Mouse (Mus musculus) heart, embryonic 11.5 days (tissue): ENCODE results near the gene Mbtps1. TPM values are rescaled to one million over a fixed set of nuclear protein-coding genes. Genes with fewer than 3 reads are reported as not detected.

Source experiments
- ATAC-seq: fragments of 200-750 bp; cut with Nextera tagmentation; replicated peaks from 2 replicates; pipeline ENCODE4 v1.8.0; 2017; ENCODE audit warnings: moderate library complexity; ENCODE audit not compliant: insufficient number of reproducible peaks, low FRiP score, low TSS enrichment
- H3K27ac ChIP-seq: fragments of 300-500 bp; sonication (generic); 2 replicates; pipeline ENCODE4 v1.5.1; 2014; ENCODE audit warnings: mild to moderate bottlenecking, low read depth, low read length
- H3K27me3 ChIP-seq: fragments of 300-500 bp; sonication (generic); 2 replicates; pipeline ENCODE4 v1.6.1; 2014; ENCODE audit warnings: mild to moderate bottlenecking, low read length, mixed read lengths; ENCODE audit not compliant: control insufficient read depth, insufficient read depth
- H3K36me3 ChIP-seq: fragments of 300-500 bp; sonication (generic); 2 replicates; pipeline ENCODE4 v1.6.1; 2014; ENCODE audit warnings: mild to moderate bottlenecking, low read length, moderate library complexity, mixed read lengths; ENCODE audit not compliant: control insufficient read depth, insufficient read depth
- H3K4me1 ChIP-seq: fragments of 300-500 bp; sonication (generic); 2 replicates; pipeline ENCODE4 v1.6.1; 2014; ENCODE audit warnings: low read length; ENCODE audit not compliant: control insufficient read depth, insufficient read depth
- H3K4me2 ChIP-seq: fragments of 300-500 bp; sonication (generic); 2 replicates; pipeline ENCODE4 v1.6.1; 2014; ENCODE audit warnings: mild to moderate bottlenecking, moderate library complexity
- H3K4me3 ChIP-seq: fragments of 300-500 bp; sonication (generic); 2 replicates; pipeline ENCODE4 v1.5.1; 2014; ENCODE audit warnings: low read depth, low read length
- H3K9ac ChIP-seq: fragments of 300-500 bp; sonication (generic); 2 replicates; pipeline ENCODE4 v1.6.1; 2014; ENCODE audit warnings: mild to moderate bottlenecking, low read depth, low read length, moderate library complexity
- H3K9me3 ChIP-seq: fragments of 300-500 bp; sonication (generic); replicated peaks from 2 replicates; pipeline ENCODE4 v1.6.1; 2016; ENCODE audit warnings: low read length; ENCODE audit not compliant: control insufficient read depth
- whole genome bisulfite sequencing: fragments of 180-500 bp; shearing (Covaris S2); extraction: QIAGEN DNeasy Blood & Tissue Kit; methylation state at CpG from one replicate; pipeline ENCODE4 v1.1.7; 2014; ENCODE audit not compliant: insufficient replicate concordance; 5-methylcytosine and 5-hydroxymethylcytosine counted together
- polyA plus RNA-seq: library from polyadenylated mRNA; unstranded; fragments of >200 nt; fragmentation: Nextera tagmentation; extraction: Ambion mirVana; gene quantifications from 2 replicates; pipeline ENCODE4 v1.2.1, GENCODE M21; 2014

Mbtps1 gene
- polyA plus RNA-seq, 1 experiment from 2014 or later = 63.6 TPM

GRCm38 (mm10) chr8:119588321-119588720 lies 29.8 kb upstream of the Mbtps1 start:
- Histone ChIP-seq H3K27me3 (peaks cover 5% of the 10 kb centered on the region), H3K4me3 (no peak overlapping the region), H3K9ac (no peak overlapping the region), H3K36me3 (no peaks in the 10 kb centered on the region), H3K9me3 (no peaks in the 10 kb centered on the region), H3K4me2 (peak overlapping the region; percentile 32), H3K27ac (peak overlapping the region; percentile 70), H3K4me1 (peaks cover 10% of the 10 kb centered on the region)
- ATAC-seq = no peak
- WGBS = 59% methylated on average over 4 of the region's 4 CpGs

DNA sequence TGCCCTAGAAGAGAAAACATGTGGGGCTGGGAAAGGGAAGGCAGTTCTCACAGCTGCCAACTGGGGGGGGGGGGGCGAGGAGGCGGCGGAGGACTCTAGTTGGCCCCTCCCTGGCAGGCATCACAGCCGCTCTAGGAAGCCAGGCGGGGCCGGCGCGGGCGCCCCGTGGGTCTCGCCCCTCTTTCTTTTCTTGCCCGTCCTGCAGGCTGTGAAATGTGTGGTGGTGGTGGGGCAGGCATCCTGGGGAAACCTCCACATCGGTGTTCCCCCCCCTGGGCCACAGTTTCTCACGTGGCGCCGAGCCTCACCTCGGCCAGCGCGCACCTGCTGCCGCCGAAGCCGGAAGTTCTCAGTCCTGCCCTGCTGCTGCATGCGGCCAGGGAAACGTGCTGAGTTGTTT lies 27.4 kb upstream of the Mbtps1 start:
- H3K4me2 ChIP-seq = peak overlapping the region; percentile 70
- ATAC-seq = no peak
- H3K27me3 ChIP-seq = no peaks in the 10 kb centered on the region
- H3K9me3 ChIP-seq = no peaks in the 10 kb centered on the region
- H3K36me3 ChIP-seq = no peaks in the 10 kb centered on the region
- peaks cover 19% of the 10 kb centered on the region for H3K4me1 ChIP-seq
- 0 out of 2 replicates have a peak overlapping the region, but pooled peaks have one; percentile 54 for H3K9ac ChIP-seq
- H3K4me3 ChIP-seq = peak overlapping the region; percentile 38
- 21% methylated on average over 24 of the region's 24 CpGs for WGBS
- H3K27ac ChIP-seq = 0 out of 2 replicates have a peak overlapping the region, but pooled peaks have one; percentile 29

- peak overlapping the region; percentile 27 for H3K4me2 ChIP-seq
- peak; percentile 77; the same call in 1 of the 2 replicates for ATAC-seq
- no peaks in the 10 kb centered on the region for H3K9me3 ChIP-seq
- peaks cover 17% of the 10 kb centered on the region for H3K27me3 ChIP-seq
- no peaks in the 10 kb centered on the region for H3K36me3 ChIP-seq
- 47% methylated on average over 5 of the region's 5 CpGs for WGBS
- no peak overlapping the region for H3K4me3 ChIP-seq
- peak overlapping the region; percentile 46 for H3K27ac ChIP-seq
- peaks cover 25% of the 10 kb centered on the region for H3K4me1 ChIP-seq
- H3K9ac ChIP-seq = peak overlapping the region; percentile 46; the same call in 1 of the 2 replicates
Observed at GRCm38 (mm10) chr8:119580441-119581161, 22.1 kb upstream of the Mbtps1 start.

DNA sequence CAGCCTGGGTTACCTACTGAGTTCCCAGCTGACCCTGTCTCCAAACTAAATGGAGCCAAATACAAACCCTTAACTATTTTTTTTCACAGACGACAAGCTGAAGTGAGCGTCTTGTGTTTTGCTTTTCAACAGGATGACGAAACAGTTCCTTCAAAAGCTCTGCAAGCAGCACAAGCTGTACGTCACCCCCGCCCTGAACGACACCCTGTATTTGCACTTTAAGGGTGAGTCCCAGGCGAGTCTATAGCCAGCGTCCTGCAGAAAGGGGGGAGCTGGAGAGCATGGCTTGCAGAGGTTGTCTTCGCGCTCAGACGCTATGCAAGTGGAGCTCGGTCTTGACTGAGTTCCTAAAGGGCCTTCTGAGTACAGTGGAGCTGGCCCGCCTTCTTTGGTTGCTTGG lies 20.6 kb upstream of the Mbtps1 start:
- Histone ChIP-seq H3K9ac (no peak overlapping the region), H3K4me3 (no peak overlapping the region), H3K27ac (no peak overlapping the region), H3K9me3 (no peaks in the 10 kb centered on the region), H3K36me3 (no peaks in the 10 kb centered on the region), H3K4me2 (no peak overlapping the region), H3K27me3 (peaks cover 18% of the 10 kb centered on the region), H3K4me1 (peaks cover 30% of the 10 kb centered on the region)
- 49% methylated on average over 13 of the region's 13 CpGs for WGBS
- no peak for ATAC-seq

GRCm38 (mm10) chr8:119575366-119575726 lies 16.8 kb upstream of the Mbtps1 start:
- peaks cover 21% of the 10 kb centered on the region for H3K27me3 ChIP-seq
- no peak overlapping the region for H3K27ac ChIP-seq
- ATAC-seq = no peak
- H3K9me3 ChIP-seq = no peaks in the 10 kb centered on the region
- peaks cover 19% of the 10 kb centered on the region for H3K4me1 ChIP-seq
- peak overlapping the region; percentile 89 for H3K4me2 ChIP-seq
- H3K36me3 ChIP-seq = no peaks in the 10 kb centered on the region
- H3K4me3 ChIP-seq = peak overlapping the region; percentile 70
- 2% methylated on average over 16 of the region's 16 CpGs for WGBS
- peak overlapping the region; percentile 73 for H3K9ac ChIP-seq

- under 1% methylated on average over 97 of the region's 97 CpGs for WGBS
- Histone ChIP-seq H3K4me3 (peak within 1 kb of the TSS; percentile 70), H3K9me3 (no peaks in the 10 kb centered on the region), H3K4me1 (0 out of 2 replicates have a peak, but pooled peaks cover 13% of the 10 kb centered on the region), H3K4me2 (peak within 1 kb of the TSS; percentile 89), H3K9ac (peak within 1 kb of the TSS; percentile 73), H3K27me3 (peaks cover 21% of the 10 kb centered on the region), H3K27ac (0 out of 2 replicates have a peak within 1 kb of the TSS, but pooled peaks have one; percentile 3), H3K36me3 (no peaks in the 10 kb centered on the region)
- peak; percentile 89 for ATAC-seq
Observed at GRCm38 (mm10) chr8:119574437-119575365, 16.2 kb upstream of the Mbtps1 start, which contains the start of the genes Hsdl1 and Dnaaf1. TSS of gene Hsdl1 (minus strand) at chr8:119575183. TSS of gene Dnaaf1 (plus strand) at chr8:119575235.

DNA sequence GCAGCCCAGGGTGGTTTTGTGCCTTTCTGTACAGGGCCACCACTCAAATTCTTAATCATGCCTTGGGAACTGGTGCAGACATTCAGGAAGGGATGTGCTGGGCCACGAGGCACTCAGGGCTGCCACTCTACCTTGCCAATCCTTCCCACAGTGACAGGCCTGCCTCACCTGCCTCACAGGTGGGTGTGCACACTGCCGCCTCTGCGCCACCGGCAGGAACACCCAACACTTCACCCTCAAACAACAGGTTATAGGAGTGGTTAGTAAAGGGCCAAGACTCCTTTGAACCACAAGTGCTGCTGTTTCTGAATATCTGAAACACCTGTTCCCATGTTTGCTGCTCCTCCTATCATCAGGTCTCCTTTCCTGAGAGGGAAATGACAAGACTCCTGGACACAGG lies 13.9 kb upstream of the Mbtps1 start:
- Histone ChIP-seq H3K4me3 (no peak overlapping the region), H3K27ac (no peak overlapping the region), H3K4me2 (no peak overlapping the region), H3K27me3 (peaks cover 14% of the 10 kb centered on the region), H3K9ac (no peak overlapping the region), H3K4me1 (0 out of 2 replicates have a peak, but pooled peaks cover 9% of the 10 kb centered on the region), H3K36me3 (no peaks in the 10 kb centered on the region; the same call in 1 of the 2 replicates), H3K9me3 (no peaks in the 10 kb centered on the region)
- ATAC-seq = no peak
- 93% methylated on average over 4 of the region's 4 CpGs for WGBS

DNA sequence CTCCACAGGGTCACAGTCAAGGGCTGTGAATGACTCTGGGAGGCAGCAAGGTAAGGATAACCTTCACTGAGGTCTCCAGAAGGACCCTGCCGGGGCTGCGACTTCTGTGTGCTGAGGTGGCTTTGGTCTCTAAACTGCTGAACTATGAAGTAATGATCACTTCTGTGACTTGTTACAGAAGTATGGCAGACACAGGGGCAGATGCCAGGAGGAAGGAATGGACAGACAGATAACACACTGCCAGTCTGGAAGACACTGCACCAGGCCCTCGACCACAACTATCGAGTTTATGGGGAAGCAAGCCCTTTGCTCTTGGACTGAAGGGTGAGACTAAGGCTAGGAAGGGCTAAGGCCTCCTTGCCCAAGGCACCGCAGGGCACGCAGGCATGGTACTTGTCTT lies 12.6 kb upstream of the Mbtps1 start:
- ATAC-seq = no peak
- Histone ChIP-seq H3K4me3 (no peak overlapping the region), H3K9ac (no peak overlapping the region), H3K36me3 (no peaks in the 10 kb centered on the region; the same call in 1 of the 2 replicates), H3K27ac (no peak overlapping the region), H3K4me1 (0 out of 2 replicates have a peak, but pooled peaks cover 9% of the 10 kb centered on the region), H3K4me2 (no peak overlapping the region), H3K9me3 (no peaks in the 10 kb centered on the region), H3K27me3 (peaks cover 9% of the 10 kb centered on the region)
- 89% methylated on average over 6 of the region's 6 CpGs for WGBS
